Mouse (Mus musculus): Measurements from ENCODE around the gene Slc23a4. TPM values are rescaled to one million over a fixed set of nuclear protein-coding genes. Genes with fewer than 3 reads are reported as not detected.
A peak's percentile ranks its signal among the peaks of the same experiment; 100 is the strongest.

Gene Slc23a4
- total RNA-seq, 2 experiments from 2014 or later = 0.13 TPM; not detected in 1

DNA sequence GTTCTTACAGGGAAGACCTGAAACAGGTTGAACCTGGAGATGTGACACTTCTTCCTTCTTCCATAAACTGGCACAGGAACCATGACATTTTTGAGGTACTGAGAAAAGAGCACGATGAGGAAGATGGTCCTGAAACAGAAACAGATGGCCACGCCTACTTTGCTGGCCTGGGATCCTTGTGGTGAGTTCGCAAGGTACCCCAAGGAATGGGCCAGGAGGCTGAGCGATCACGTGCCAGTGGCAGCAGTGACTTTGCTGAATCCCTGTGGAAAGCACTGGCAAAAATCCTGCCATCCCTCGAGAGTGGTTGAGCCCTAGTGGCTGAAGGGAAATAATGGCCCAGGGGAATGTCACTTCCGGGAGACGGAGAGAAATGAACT lies 32.4 kb downstream of the Slc23a4 start:
- DNase-seq = no peak

DNA sequence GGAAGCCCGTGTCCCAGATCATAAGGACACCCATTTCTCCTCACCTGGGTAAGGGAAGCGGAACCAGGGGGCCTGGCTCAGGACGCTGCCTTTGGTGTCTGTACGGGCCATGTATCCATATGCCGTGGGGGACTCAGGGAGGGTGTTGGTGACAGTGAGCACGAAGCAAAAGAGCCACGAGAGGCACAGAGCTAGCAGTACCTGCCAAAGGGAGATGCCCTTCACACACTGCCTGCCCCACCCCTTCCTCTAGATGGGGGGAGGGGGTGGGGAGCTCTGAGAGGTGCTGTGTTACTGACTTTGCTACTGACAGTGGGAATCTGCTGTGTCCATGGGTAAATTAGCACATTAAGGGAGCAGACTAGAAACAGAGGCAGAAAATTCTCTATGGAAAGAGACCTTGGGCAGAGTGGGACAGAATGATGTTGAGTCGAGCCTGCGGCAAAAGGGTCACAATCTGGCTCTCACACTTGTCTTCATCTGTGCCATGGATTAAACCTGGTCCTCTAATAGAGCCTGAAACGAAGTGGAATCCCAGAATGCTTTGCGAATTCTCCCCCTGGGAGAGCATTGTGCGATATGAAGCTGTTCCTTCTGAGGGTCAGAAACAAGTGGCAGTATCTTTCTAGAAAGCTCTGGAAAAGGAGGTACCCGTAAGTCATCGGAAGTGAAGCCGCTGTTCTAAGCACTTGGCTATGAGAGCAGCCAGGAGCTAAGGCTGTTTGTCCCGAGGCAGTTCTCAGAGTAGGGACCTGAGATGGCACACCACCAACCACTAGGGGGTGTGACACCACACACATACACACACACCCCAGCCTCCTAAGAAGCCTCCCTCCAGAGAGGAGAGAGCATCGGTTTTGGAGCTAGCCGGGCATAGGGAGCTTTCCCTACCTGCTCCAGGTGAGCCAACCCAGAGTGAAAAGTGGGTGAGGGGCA lies 33.0 kb downstream of the Slc23a4 start:
- no peak for DNase-seq

DNA sequence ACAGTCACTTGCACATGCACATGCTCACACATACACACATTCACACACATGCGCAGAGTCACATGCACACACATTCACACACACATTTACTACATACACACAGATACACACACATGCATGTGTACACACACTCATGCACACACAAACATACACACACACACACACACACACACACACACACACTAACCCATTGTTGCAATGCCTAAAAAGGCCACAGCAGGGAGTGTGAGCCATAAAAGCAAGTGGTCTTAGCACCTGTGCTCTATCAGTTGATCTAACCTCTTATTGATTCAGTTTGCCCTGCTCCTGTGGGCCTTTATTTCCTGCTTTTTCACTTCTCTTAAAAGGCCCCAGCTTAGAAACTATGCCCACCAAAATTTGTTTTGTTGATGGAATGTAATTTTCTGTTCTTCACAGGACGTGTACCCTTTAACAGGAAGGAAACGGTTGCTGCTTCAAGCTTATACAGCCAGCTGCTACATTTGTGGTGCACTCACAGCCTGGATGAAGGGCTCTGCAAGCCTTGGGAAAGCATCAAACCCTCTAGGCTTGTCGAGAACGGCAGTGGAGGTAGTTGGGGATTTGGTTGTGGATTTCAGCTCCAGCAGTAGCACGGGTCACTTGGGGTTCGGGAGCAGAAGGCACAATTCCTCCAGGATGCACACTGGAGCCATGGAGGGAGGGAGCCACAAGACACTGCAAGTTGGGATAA lies 36.1 kb downstream of the Slc23a4 start:
- DNase-seq = no peak

DNA sequence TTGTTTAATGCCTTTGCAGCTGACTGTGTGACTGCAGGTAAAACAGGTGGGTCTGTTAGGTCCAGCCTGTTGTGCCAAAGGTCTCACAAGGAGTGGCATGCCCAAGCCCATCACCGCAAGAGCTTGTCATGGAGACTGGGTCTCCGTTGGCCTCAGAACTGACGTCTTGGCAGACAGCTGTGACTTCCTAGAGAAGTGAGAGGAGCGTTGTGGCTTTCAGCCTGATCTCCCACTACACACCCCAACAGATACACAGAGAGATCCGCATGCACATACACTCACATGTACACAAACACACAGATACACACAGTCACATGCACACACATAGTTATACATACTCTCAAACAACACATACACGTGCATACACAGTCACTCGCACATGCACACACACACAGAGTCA lies 36.7 kb downstream of the Slc23a4 start:
- no peak for DNase-seq

DNA sequence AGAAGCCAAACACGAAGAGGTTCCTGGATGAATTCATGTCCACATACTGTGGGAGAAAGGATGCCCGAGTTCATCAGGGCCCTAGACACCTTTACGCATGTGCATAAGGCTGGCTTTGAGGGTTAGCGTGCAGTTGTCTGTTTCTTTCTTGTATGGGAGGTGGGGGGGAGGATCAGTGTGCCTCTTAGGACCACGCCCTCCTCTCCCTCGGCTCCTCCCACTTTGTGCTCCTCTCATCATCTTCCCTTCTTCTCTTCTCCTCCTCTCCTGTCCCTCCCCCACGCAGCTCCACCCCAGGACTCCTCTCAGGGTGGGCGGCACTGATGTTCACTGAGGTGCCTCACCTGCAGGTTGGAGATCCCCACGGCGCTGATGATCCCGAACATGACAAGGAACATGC lies 39.7 kb downstream of the Slc23a4 start:
- no peak for DNase-seq

- DNase-seq = no peak
Observed at GRCm38 (mm10) chr6:34946486-34947079, 41.6 kb downstream of the Slc23a4 start.

DNA sequence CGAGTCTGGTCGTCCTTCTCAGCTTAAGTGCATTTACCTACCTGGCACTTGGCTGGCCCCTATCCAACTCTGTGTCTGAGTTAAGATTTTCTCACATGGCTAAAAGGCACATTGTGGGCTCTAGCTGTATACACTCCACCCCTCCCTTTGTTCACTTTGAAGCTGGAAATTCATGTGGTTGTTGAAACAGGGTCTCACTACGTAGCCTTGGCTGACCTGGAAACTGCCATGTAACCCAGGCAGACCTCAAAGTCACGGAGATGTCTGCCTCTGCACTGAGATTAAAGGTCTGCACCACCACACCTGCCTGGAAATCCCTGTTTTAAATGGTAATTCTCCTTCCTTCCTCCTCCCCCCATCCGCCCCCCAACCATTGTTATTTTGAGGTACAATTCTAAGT lies 44.7 kb downstream of the Slc23a4 start:
- no peak for DNase-seq

DNA sequence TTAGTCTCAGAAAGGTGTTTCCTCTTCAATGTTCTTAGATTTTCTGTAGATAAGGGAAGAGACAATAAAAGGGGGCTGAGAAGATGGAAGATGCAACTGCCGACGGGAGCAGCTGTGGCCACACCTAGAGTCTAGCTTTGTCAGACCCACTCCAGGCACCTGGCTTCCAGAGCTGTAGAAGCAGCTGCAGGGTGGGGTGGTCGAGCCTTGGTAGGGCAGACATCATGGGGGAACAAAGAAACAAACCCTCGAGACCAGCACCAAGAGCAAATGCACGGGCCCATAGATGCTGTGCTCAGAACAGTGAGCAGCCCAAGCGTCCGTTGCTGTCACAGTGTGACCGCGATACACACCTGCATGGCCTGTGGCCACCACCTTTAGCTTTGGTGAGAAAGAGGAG lies 45.8 kb downstream of the Slc23a4 start:
- DNase-seq = no peak

- no peak for DNase-seq
Observed at GRCm38 (mm10) chr6:34941496-34941895, 46.7 kb downstream of the Slc23a4 start.

DNA sequence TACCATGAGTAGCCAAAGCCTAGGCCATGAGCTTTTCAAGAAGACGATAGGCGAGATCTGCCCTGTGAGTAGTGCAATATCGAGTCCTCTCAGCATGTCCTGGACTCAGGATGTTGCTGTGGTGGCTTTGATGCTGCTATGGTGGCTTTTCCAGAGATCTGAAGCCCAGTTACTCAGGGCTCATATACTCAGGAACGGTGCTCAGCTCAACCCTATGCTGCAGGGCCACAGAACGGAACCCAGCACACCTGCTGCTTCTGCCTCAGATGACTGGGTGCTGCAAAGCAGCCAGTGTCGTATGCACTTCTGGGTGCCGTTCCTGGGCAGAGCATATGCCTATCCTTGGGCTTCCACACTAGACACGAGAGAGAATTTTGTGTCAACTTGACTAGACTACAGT lies 48.8 kb downstream of the Slc23a4 start:
- DNase-seq = no peak

DNA sequence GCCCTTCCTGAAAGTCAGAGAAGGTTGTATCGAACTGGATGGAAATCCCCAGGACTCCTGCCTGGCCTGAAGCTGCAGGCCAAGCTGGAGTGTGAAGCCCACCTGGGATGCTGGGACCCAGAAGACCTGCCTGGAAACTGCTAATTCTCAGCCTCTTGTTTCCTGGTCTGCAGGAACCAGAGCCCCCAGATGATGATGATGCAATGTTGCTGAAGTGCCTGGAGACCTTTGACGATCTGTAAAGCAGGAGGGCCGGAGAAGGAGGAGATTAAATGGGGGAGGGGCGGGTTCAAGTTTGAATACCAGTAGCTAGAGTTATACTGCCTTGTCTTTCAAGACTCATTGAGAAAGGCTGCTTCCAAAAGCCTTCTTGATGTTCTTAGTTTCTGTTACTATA lies 49.3 kb downstream of the Slc23a4 start:
- DNase-seq = no peak

GRCm38 (mm10) chr6:34938280-34938928 lies 49.8 kb downstream of the Slc23a4 start:
- no peak for DNase-seq

GRCm38 (mm10) chr6:34936743-34937142 lies 51.5 kb downstream of the Slc23a4 start:
- DNase-seq = no peak

DNA sequence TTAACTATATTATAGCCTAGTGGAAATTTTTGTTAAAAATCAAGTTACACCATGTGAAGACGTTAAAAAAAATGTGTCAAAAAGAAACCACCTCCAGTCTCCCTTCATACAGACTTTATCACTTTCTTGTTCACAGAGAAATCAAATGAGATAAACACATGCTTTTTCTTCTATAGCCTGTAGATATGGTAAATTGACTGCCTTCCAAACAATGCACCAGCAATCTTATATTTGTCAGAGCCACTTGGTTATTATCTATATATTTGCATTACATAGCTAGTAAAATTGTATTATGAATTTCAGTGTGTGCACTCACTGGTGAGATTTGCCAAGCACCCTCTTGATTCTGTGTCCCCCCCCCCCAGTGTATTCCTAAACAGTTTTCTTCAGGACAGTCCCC lies 55.6 kb downstream of the Slc23a4 start:
- no peak for DNase-seq

- no peak for DNase-seq
Observed at GRCm38 (mm10) chr6:34927594-34927993, 60.6 kb downstream of the Slc23a4 start.

- peak; percentile 37 for DNase-seq
Observed at GRCm38 (mm10) chr6:34927156-34927555, 61.0 kb downstream of the Slc23a4 start.

DNA sequence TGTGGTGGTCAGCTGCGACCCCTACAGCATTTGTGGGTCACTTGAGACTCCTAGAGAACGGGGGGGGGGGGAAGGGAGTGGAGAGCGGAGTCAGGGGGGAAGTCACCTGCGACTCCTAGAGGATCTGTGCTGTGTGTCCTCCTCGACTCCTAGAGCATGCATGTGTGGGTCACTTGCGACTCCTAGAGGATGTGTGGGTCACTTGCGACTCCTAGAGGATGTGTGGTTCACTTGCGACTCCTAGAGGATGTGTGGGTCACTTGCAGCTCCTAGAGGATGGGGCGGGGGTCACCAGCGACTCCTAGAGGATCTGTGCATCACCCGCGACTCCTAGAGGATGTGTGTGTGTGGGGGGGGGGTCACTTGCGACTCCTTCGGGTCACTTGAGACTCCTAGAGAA lies 66.3 kb downstream of the Slc23a4 start:
- peak; percentile 24 for DNase-seq

DNA sequence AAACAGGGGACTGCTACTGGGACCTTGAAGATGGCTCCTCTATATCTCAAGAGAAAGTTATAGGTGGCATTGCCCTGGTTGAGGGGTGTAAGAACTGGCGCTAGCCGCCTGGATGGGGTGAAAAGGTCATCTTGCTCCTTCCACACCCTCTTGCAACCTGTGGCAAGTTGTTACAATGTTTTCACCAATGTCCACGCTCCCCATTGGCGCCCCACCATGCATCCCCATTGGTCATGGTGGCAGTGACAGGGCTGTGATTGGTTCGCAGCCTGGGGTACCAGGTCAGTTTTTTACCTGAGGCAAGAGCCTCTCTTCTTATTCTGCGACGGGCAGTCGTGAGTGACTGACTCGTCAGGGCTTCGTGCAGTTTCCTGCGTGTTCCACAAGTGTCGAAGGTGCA lies 67.6 kb downstream of the Slc23a4 start:
- DNase-seq = no peak

DNA sequence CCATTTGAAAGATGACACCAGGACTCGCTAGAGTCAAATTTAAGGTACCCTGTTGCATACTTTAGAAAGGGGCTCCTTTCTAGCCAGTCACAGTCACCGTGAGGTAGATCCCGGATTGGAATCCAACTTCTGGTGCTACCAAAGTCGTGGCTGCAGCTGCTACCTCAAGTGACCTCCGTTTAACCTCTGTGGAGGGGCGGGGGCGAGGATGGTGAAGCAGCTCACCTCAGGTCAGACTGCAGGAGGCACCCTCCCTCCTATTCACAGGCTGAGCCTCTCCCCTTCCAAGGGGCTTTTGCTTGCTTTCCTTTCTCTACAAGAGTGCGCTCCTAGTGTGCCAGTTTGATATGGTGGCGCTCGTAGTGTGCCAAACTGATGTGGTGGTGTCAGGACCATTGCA lies 68.2 kb downstream of the Slc23a4 start, which contains the start of gene Stra8:
Gene Stra8, plus strand, starts transcription at position 208 of the 400 bp plus-strand sequence.
- no peak for DNase-seq

GRCm38 (mm10) chr6:34919146-34919545 lies 69.1 kb downstream of the Slc23a4 start:
- no peak for DNase-seq

DNA sequence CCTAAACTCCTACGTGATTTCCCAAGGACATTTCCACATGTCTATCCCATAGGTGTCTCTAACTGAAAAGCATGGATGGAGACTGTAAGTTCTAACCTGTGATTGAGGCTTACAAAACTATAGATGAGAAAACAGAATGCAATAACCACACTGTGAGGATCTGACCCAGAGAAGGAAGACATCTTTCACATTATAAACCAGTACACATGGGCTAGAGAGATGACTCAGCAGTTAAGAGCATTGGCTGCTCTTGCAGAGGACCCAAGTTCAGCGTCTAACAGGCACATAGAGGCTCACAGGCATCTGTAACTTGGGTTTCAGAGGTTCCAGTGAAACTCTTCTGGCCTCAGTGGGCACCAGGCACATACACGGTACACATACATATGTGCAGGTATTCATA lies 73.7 kb downstream of the Slc23a4 start:
- DNase-seq = no peak

DNA sequence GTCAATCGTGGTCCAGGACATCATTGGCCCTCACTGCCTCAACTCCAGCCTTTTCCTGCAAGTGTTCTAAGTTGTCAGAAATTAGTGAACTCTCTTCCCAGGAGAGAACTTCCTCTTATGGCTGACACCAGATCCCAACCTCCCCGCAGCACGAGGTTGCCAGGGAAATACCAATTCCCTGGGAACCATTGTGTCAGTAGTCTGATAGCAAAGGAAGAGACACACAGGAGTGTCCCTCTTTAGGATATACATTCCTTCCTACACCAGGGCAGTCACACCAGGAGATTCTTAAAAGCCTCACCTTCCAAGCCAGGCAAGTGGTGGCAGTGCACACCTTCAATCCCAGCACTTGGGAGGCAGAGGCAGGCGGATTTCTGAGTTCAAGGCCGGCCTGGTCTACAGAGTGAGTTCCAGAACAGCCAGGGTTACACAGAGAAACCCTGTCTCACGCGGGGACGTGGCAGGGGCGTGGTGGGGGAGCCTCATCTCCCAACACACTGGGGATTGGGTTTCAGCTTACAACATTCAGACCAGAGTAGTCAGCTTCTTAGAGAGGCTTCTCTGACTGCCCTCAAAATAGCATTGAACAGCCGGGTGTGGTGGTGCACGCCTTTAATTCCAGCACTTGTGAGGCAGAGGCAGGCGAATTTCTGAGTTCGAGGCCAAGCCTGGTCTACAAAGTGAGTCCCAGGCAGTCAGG lies 74.7 kb downstream of the Slc23a4 start:
- no peak for DNase-seq
